Mouse (Mus musculus) kidney, postnatal 4 days (tissue): ENCODE results near the gene Wipf1.
A peak's percentile ranks its signal among the peaks of the same experiment; 100 is the strongest.

ENCODE experiments used
- DNase-seq, 2 experiments: peaks; one replicate each; pipeline ENCODE4 v3.0.0; 2021; ENCODE audit warnings: mixed read lengths in 2 of 2

Gene Wipf1

GRCm38 (mm10) chr2:73540450-73541162 is 11.1 kb upstream of the Wipf1 start:
- DNase-seq, result peak in 1 of 2 experiments; percentile 47

GRCm38 (mm10) chr2:73539697-73540096 is 10.2 kb upstream of the Wipf1 start:
- DNase-seq, result peak in 1 of 2 experiments; percentile 38

GRCm38 (mm10) chr2:73539141-73539540 is 9.6 kb upstream of the Wipf1 start:
- no peak for DNase-seq

DNA sequence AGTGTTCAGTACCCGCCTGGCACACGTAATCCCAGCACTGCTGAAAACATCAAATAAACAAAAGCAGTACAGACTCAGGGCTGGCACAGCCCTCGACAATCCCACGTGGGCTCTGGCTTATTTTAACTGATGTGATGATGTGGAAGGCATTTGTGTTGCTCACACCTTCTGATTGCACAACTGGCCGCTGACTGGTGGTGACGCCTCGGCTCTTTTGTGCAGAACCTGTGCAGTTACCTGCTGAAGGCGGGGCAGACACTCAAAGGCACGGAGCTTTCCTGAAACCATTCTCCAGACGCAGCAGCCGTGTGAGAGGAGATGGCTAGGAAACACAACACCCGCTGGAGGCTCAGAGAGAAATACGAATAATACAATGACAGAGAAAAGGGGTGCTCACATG is 9.1 kb upstream of the Wipf1 start:
- DNase-seq, result no peak

- no peak for DNase-seq
Observed at GRCm38 (mm10) chr2:73536091-73536783, 6.7 kb upstream of the Wipf1 start.

- no peak for DNase-seq
Observed at GRCm38 (mm10) chr2:73534720-73535119, 5.2 kb upstream of the Wipf1 start.

GRCm38 (mm10) chr2:73530487-73530886 is 953 bp upstream of the Wipf1 start:
- no peak for DNase-seq

GRCm38 (mm10) chr2:73528516-73529355 is 798 bp downstream of the Wipf1 start:
- peak; percentile 60 to 70 for DNase-seq

GRCm38 (mm10) chr2:73527956-73528355 is 1.6 kb downstream of the Wipf1 start:
- no peak for DNase-seq

DNA sequence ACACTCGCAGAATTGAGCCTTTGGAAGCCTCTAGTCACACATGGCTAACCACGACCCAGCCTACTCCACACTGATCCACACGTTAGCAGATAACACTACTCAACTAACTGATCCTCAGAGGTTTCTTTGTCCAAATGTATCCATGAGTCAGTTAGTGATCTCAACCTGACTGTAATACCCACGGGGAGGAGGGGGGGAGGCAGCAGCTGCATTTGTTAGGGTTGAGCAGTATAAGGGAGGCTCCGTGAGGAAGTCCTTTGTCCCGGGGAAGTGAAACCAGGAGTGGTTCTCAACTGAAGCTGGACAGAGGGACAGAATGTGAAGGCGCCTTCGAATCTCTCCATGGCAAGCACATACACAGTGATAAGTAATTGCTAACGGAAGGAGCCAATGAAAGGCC is 2.8 kb downstream of the Wipf1 start:
- DNase-seq, result peak in 1 of 2 experiments; percentile 46

GRCm38 (mm10) chr2:73522891-73523290 is 6.6 kb downstream of the Wipf1 start:
- no peak for DNase-seq

DNA sequence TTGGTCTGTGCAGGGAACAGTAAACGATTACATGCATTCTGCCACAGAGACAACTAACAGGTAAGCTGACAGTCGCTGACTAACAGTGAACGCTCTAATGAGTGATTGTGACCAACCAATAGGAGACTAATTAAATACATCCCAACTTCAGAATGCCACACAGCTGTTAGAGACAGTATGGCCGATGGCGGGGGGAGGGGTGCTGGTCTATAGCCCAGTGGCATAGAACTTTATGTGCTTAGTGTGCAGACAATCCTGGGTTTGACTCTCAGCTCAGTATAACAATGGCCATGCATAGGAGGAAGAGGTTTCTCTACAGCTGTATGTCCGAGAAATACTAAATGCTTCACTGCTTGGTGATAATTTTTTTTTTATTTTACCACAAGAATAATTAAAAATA is 7.2 kb downstream of the Wipf1 start:
- DNase-seq, result peak in 1 of 2 experiments; percentile 38

GRCm38 (mm10) chr2:73521737-73522136 is 7.8 kb downstream of the Wipf1 start:
- DNase-seq, result peak in 1 of 2 experiments; percentile 45

- no peak for DNase-seq
Observed at GRCm38 (mm10) chr2:73518966-73519365, 10.6 kb downstream of the Wipf1 start.

GRCm38 (mm10) chr2:73518311-73518710 is 11.2 kb downstream of the Wipf1 start:
- DNase-seq, result no peak

- no peak for DNase-seq
Observed at GRCm38 (mm10) chr2:73514178-73514577, 15.4 kb downstream of the Wipf1 start.

GRCm38 (mm10) chr2:73513204-73513749 is 16.3 kb downstream of the Wipf1 start:
- DNase-seq, result no peak

DNA sequence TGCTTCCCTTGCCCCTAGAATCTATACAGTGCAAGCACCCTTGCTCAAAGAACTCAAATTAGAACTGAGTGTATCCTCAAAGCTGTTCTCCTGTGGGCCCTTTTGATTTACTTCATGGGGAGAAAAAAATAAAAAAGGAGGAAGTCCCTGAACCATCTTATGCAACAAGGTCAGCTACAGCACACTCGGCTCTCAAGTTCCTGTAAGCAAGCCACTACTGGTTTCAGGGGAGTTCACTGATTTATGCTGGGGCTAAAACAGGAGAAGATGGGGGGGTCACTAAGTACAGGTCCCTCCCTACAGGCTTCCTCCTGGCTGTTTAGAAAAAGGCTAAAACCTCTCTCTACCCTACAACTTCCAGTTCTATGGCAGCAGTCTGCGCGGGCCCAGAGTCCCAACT is 17.5 kb downstream of the Wipf1 start:
- no peak for DNase-seq

GRCm38 (mm10) chr2:73510731-73511360 is 18.7 kb downstream of the Wipf1 start:
- no peak for DNase-seq

- DNase-seq, result no peak
Observed at GRCm38 (mm10) chr2:73510025-73510288, 19.6 kb downstream of the Wipf1 start.

DNA sequence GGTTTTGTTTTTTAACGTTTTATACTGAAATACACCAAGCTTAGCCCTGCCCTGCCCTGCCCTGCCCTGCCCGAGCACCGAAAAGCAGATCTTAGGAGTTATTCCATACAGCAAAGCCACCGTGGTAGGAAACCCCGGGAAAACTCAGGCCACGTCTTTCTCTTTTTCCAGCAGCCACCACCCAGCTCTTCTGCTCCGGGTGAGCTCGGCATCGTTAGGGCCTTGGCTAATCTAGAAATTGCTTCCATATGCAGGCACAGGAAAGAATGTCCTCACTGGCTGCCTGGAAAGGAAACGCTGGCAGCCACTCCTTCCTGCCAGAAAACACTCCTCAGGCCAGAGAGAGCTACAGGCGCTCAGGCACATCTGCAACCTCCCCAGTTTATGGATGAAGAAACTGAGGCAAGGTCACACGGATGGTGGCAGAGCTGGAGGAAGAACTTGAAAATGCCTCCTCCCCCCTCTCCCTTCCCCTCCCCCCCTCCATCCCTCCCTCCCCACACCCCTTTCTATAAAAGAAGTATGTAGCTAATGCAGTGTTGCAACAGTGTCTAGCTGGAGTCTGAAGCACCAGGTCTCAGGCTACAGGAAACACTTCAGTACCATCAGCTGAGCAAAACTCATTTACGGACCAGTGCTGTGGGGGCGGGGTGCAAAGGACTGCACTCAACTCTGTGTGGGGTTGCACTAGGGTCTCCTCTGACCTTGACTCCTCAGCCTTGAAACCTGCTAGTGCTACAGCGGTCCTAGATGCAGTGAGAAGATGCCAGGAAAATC is 20.1 kb downstream of the Wipf1 start:
- peak in 1 of 2 experiments; percentile 48 for DNase-seq

GRCm38 (mm10) chr2:73507886-73508285 is 21.6 kb downstream of the Wipf1 start:
- DNase-seq, result no peak
